Mouse (Mus musculus) erythroblast, adult 5-6 weeks (primary cell): Measurements from ENCODE around the gene Dcaf6. TPM values are rescaled to one million over a fixed set of nuclear protein-coding genes. Genes with fewer than 3 reads are reported as not detected.
A peak's percentile ranks its signal among the peaks of the same experiment; 100 is the strongest.

Experiments used
- ATAC-seq: replicated peaks from 2 replicates; pipeline ENCODE4 v1.8.0; 2016; ENCODE audit warnings: moderate number of reproducible peaks, mild to moderate bottlenecking, moderate TSS enrichment, inconsistent platforms; ENCODE audit not compliant: poor library complexity, low FRiP score, severe bottlenecking
- total RNA-seq, 2 experiments: library from RNA; stranded (forward) in 1 of 2; stranded (reverse) in 1 of 2; fragments of 150-400 nt in 1 of 2; fragments of 200-764, 138-1000 nt in 1 of 2; gene quantifications; 2 replicates each; pipeline versions ENCODE4 v1.2.3 to v1.2.4; 2015 to 2017; ENCODE audit warnings: low replicate concordance in 2 of 2

Dcaf6 gene
- total RNA-seq, 2 experiments from 2014 or later = 286 to 422 TPM

DNA sequence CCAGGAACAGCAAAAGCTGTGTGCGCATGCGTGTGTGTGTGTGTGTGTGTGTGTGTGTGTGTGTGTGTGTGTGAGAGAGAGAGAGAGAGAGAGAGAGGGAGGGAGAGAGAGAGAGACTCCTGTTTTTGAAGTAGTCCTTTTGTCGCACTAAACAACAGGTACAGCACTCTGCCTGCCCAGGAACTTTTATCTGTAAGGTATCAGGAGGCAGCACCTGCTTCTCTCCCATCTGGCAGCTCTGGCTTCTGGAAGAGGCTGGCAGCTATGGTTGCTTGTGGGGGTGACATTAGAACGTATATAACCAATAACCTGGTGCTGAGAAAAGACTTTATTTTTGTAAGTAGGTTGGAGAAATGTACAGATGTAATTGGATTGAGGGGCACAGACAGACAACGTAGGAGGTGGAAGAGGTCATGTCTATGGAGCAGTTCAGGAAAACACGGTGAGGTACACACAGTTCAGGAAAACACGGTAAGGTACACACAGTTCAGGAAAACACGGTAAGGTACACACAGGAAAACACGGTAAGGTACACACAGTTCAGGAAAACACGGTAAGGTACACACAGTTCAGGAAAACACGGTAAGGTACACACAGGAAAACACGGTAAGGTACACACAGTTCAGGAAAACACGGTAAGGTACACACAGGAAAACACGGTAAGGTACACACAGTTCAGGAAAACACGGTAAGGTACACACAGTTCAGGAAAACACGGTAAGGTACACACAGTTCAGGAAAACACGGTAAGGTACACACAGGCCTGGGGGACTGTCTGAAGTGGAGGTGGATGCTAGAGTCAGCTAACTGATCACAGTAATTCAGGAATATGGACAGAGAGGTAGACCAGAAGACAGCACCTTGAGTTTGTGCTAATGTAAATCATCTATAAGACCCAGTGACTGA lies 131.6 kb downstream of the Dcaf6 start:
- peak; percentile 45; the same call in 1 of the 2 replicates for ATAC-seq

- ATAC-seq = no peak
Measured at GRCm38 (mm10) chr1:165327831-165328230, 132.4 kb downstream of the Dcaf6 start.

DNA sequence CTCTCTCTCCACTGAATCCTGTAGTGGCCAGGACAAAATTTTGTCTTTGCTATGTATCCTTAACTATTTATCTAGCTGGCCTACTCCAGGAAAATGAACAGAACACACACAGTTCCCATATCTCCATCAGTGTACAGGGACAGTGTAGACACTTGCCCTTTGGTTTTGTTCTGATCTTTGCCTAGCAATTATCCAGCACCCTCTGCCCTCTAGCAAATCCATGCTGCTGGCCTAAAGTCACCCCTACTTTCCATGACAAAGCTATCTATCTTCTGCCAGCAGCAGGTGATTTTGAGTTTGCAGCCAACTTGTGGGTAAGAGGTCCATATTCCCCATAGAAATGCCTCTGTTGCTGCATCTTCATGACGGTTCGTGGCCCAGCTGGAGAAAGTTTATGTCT lies 132.9 kb downstream of the Dcaf6 start:
- no peak for ATAC-seq

DNA sequence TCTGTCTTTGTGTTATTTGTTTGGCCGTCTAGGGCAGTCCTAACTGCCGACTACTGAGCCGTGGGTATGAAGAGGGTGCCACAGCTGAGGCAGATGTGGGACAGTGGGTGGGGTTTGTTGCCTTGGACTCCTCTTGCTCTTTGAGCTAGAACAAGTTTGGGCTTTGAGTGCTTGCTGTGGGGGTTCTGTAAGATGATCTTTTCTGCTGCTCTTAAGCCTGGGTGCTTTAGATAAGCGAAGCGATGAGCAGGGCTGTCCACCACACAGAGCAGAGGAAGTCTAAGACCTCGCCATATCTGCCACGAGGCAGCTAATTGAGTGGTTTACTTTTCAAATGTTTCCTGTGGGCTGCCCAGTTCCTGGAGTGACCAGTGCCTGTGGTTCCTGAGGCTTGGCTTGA lies 137.3 kb downstream of the Dcaf6 start:
- ATAC-seq = peak; percentile 62

DNA sequence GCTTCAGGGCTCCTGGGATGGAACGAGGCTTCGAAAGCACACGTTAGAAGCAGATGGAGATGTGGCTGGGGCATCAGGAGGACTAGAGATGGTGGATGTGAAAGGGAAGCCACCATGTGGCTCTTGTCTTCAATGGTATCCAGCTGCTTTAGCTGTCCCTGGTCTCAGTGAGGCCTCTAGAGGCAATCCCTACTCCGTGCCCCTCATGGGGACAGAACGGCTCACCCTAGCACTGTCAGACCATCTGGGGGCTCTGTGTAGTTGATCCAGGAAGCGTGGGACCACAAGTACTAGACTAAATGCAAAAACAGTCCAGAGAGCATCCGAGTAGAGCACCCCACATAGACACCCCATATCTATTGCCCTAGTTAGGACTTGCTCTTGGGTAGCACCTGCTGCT lies 138.4 kb downstream of the Dcaf6 start:
- no peak for ATAC-seq

DNA sequence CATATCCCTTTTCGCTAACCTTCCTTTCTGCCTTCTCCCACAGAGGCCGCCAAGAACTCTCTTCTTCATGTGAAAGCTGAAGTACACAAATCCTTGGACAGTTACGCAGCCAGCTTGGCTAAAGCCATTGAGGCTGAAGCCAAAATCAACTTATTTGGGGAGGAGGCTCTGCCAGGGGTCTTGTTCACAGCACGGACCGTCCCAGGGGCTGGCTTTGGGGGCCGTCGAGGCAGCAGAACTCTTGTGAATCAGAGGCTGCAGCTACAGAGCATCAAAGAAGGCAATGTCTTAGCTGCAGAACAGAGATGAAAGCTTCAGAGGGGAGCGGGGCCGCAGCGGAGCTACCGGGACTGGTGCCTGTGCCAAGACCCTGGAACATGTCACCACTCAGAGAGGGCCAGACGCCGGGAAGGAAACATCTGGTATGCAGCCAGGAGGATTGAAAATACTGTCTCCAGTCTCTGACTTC lies 138.8 kb downstream of the Dcaf6 start:
- no peak for ATAC-seq

DNA sequence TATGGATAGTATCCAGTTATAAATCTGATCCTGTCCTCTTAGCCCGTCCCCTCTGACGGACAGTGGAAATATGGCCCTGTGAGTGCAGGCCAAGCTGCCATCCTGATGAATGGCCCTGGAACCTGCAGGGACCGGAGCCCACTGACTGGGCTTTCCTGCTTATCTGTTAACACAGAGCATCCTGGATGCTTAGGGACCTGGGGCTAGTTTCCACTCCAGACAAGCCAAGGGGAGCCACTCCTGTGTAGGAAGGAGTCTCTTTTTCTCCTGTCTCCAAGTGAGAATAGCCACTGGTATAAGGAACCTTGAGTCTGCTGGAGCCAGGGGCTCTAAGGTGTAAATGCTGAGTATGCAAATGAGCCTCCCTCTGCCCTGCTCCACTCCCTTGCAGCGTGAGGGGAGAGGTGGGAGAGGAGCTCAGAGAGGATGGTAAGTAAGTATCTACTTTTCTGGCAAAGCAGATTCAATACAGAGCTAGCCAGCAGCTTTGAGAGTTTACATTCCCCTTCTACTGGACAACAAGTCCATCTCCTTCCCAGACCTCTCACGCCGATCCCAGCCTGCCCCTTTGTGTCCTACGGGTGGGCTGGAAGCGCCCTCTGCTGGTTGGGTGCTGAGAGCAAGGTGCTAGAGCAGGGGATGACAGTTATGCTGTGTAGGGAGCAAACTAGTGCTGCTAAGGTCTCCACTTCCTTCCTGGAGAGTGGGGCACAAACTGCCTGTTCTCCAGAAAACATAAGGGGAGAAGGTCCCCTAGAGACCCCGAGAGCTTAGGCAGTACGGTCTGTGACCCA lies 139.9 kb downstream of the Dcaf6 start:
- ATAC-seq = peak; percentile 63; the same call in 1 of the 2 replicates

- ATAC-seq = no peak
Measured at GRCm38 (mm10) chr1:165316361-165316760, 143.9 kb downstream of the Dcaf6 start.

DNA sequence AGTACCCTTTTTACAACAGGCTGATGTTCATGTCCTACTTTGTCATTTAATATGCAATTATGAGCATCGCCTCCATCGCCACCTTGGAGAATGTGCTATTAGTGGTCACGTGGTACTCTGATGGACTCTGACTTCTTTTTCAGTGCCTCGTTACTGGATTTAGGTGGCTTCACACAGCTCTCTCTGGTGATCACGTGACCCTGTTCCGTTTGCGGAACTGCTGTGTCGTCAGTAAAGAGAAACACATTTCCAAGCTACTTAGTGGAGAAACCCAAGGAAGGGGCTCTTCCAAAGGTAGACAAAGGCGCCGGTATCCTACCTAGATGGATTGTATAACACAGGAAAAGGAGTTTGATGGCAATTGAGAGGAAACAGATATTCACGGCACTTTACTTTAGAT lies 152.1 kb downstream of the Dcaf6 start:
- no peak for ATAC-seq

GRCm38 (mm10) chr1:165304341-165304740 lies 155.9 kb downstream of the Dcaf6 start:
- ATAC-seq = no peak

DNA sequence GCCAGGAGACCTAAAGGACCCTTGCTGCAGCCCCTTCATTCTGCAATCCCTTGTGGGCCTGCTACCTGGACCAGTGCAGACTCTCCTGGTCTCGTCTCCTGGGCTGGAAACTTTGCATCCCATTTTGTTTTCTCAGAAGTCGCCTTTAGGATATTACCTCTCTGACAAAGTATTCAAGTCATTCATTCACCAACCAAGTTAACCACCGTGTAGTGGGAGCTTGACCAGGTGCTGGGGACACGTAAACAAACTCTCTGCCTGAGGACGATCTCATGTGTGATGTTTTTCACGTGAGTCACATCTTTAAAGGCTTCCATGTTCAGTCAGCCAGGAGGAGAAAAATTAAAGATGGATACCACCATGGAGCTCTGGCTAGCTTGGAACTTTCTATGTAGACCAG lies 157.1 kb downstream of the Dcaf6 start:
- no peak for ATAC-seq

- no peak for ATAC-seq
Measured at GRCm38 (mm10) chr1:165302455-165303208, 157.6 kb downstream of the Dcaf6 start.

- ATAC-seq = no peak
Measured at GRCm38 (mm10) chr1:165301567-165301966, 158.7 kb downstream of the Dcaf6 start.

- ATAC-seq = no peak
Measured at GRCm38 (mm10) chr1:165301108-165301507, 159.2 kb downstream of the Dcaf6 start.

DNA sequence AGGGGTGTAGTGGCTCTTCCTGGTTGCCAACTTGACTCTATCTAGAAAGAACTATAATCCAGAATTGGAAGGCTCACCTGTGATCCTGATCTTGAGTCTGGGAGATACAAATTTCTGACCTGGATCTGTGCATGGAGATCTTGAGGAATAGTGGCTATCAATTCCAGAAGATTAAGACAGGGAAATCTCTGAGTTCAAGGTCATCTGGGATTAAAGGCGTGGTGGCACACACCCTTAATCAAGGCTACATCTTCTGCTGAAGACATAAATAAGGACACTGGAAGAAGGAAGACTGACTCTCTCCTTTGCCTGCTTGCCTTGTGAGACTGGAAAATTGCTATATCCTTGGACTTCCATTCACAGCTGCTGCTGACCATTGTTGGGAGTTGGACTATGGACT lies 164.8 kb downstream of the Dcaf6 start, which contains the start of gene Gpr161:
Gene Gpr161, plus strand, starts transcription at position 301 of the 400 bp plus-strand sequence.
- no peak for ATAC-seq

GRCm38 (mm10) chr1:165291606-165292005 lies 168.7 kb downstream of the Dcaf6 start:
- no peak for ATAC-seq

- ATAC-seq = peak; percentile 61; the same call in 1 of the 2 replicates
Measured at GRCm38 (mm10) chr1:165289831-165290230, 170.4 kb downstream of the Dcaf6 start.

GRCm38 (mm10) chr1:165288165-165288564 lies 172.1 kb downstream of the Dcaf6 start:
- ATAC-seq = no peak

- ATAC-seq = no peak
Measured at GRCm38 (mm10) chr1:165284096-165284495, 176.2 kb downstream of the Dcaf6 start.

- no peak for ATAC-seq
Measured at GRCm38 (mm10) chr1:165282967-165283345, 177.3 kb downstream of the Dcaf6 start.
